Mouse (Mus musculus) liver, postnatal 0 days (tissue): Measurements from ENCODE around the gene Psmd6. TPM values are rescaled to one million over a fixed set of nuclear protein-coding genes. Genes with fewer than 3 reads are reported as not detected.

Experiments
- ATAC-seq: fragments of 200-750 bp; cut with Nextera tagmentation; 2 replicates; pipeline ENCODE4 v1.8.0; 2017; ENCODE audit warnings: mild to moderate bottlenecking, moderate library complexity
- DNase-seq: peaks from one replicate; pipeline ENCODE4 v3.0.0-alpha.2; 2016
- H3K27ac ChIP-seq: fragments of 300-500 bp; sonication (generic); 2 replicates; pipeline ENCODE4 v1.5.1; 2014; ENCODE audit warnings: antibody characterized with exemption, moderate library complexity, mild to moderate bottlenecking, low read depth
- H3K27me3 ChIP-seq: fragments of 300-500 bp; sonication (generic); 2 replicates; pipeline ENCODE4 v1.6.1; 2014; ENCODE audit warnings: low read length, control low read depth, mixed read lengths; ENCODE audit not compliant: insufficient read depth
- H3K36me3 ChIP-seq: fragments of 300-500 bp; sonication (generic); replicated peaks from 2 replicates; pipeline ENCODE4 v1.6.1; 2014; ENCODE audit warnings: mild to moderate bottlenecking, control low read depth, low read length, moderate library complexity, mixed read lengths; ENCODE audit not compliant: insufficient read depth
- H3K4me1 ChIP-seq: fragments of 300-500 bp; sonication (generic); 2 replicates; pipeline ENCODE4 v1.6.1; 2014; ENCODE audit warnings: antibody characterized with exemption, mild to moderate bottlenecking, control low read depth; ENCODE audit not compliant: insufficient read depth
- H3K4me2 ChIP-seq: fragments of 300-500 bp; sonication (generic); 2 replicates; pipeline ENCODE4 v1.6.1; 2014; ENCODE audit warnings: low read depth, mild to moderate bottlenecking, low read length, moderate library complexity, mixed read lengths
- H3K4me3 ChIP-seq: fragments of 300-500 bp; sonication (generic); 2 replicates; pipeline ENCODE4 v1.5.1; 2014; ENCODE audit warnings: low read depth, low read length
- H3K9ac ChIP-seq: fragments of 300-500 bp; sonication (generic); replicated peaks from 2 replicates; pipeline ENCODE4 v1.6.1; 2014; ENCODE audit warnings: mild to moderate bottlenecking, moderate library complexity
- H3K9me3 ChIP-seq: fragments of 300-500 bp; sonication (generic); 2 replicates; pipeline ENCODE4 v1.6.1; 2016; ENCODE audit warnings: mild to moderate bottlenecking, control low read depth, low read length, mixed read lengths
- CTCF ChIP-seq: sonication (generic); IDR thresholded peaks from 2 replicates; pipeline ENCODE4 v1.5.1; 2016; ENCODE audit warnings: antibody characterized with exemption, low read depth
- EP300 ChIP-seq: IDR thresholded peaks from 2 replicates; pipeline ENCODE4 v1.6.1; 2016; ENCODE audit warnings: antibody characterized with exemption, low read depth, mild to moderate bottlenecking
- WGBS: fragments of 180-500 bp; shearing (Covaris S2); extraction: QIAGEN DNeasy Blood & Tissue Kit; methylation state at CpG from one replicate; pipeline ENCODE4 v1.1.7; 2014; ENCODE audit not compliant: insufficient replicate concordance; 5-methylcytosine and 5-hydroxymethylcytosine counted together
- polyA plus RNA-seq: library from polyadenylated mRNA; unstranded; fragments of >200 nt; fragmentation: Nextera tagmentation; extraction: Ambion mirVana; gene quantifications from 2 replicates; pipeline ENCODE4 v1.2.1, GENCODE M21; 2015

Psmd6 gene
- polyA plus RNA-seq, 1 experiment from 2014 or later, result 106 TPM

GRCm38 (mm10) chr14:14080604-14081194, 40.1 kb downstream of the Psmd6 start:
- Histone ChIP-seq H3K4me3 (no peak overlapping the region), H3K9ac (no peak overlapping the region), H3K27ac (no peak overlapping the region), H3K27me3 (no peaks in the 10 kb centered on the region), H3K9me3 (no peaks in the 10 kb centered on the region), H3K36me3 (peaks cover 6% of the 10 kb centered on the region; the same call in 1 of the 2 replicates), H3K4me2 (no peak overlapping the region), H3K4me1 (0 out of 2 replicates have a peak, but pooled peaks cover 3% of the 10 kb centered on the region)
- DNase-seq, result no peak
- 77% methylated on average over 6 of the region's 6 CpGs for WGBS
- TF ChIP-seq CTCF (no peak), EP300 (no peak)
- ATAC-seq, result no peak

- Histone ChIP-seq H3K4me3 (no peak overlapping the region), H3K9ac (no peak overlapping the region), H3K27ac (0 out of 2 replicates have a peak overlapping the region, but pooled peaks have one; percentile 64), H3K36me3 (no peaks in the 10 kb centered on the region), H3K9me3 (no peaks in the 10 kb centered on the region), H3K4me1 (peaks cover 28% of the 10 kb centered on the region), H3K4me2 (0 out of 2 replicates have a peak overlapping the region, but pooled peaks have one; percentile 6), H3K27me3 (no peaks in the 10 kb centered on the region)
- ATAC-seq (peak; percentile 43; the same call in 1 of the 2 replicates), DNase-seq (no peak)
- 57% methylated on average over 4 of the region's 4 CpGs for WGBS
- TF ChIP-seq CTCF (no peak), EP300 (no peak)
These were observed 49.3 kb downstream of the Psmd6 start for GRCm38 (mm10) chr14:14071456-14071855.

GRCm38 (mm10) chr14:14070541-14071315, 50.1 kb downstream of the Psmd6 start:
- 52% methylated on average over 6 of the region's 6 CpGs for whole genome bisulfite sequencing
- TF ChIP-seq CTCF, result no peak
- TF ChIP-seq EP300, result no peak
- DNase-seq (no peak), ATAC-seq (no peak)
- H3K9ac ChIP-seq, result no peak overlapping the region
- H3K9me3 ChIP-seq, result no peaks in the 10 kb centered on the region
- H3K27ac ChIP-seq, result peak overlapping the region; percentile 64; the same call in 1 of the 2 replicates
- H3K36me3 ChIP-seq, result no peaks in the 10 kb centered on the region
- no peak overlapping the region for H3K4me3 ChIP-seq
- H3K27me3 ChIP-seq, result no peaks in the 10 kb centered on the region
- peaks cover 34% of the 10 kb centered on the region for H3K4me1 ChIP-seq
- H3K4me2 ChIP-seq, result no peak overlapping the region

GRCm38 (mm10) chr14:14068553-14068952, 52.2 kb downstream of the Psmd6 start:
- Histone ChIP-seq H3K4me3 (peak overlapping the region; percentile 29; the same call in 1 of the 2 replicates), H3K27ac (peak overlapping the region; percentile 84), H3K4me1 (peaks cover 46% of the 10 kb centered on the region), H3K27me3 (no peaks in the 10 kb centered on the region), H3K9me3 (no peaks in the 10 kb centered on the region), H3K4me2 (peak overlapping the region; percentile 65), H3K9ac (peak overlapping the region; percentile 52; the same call in 1 of the 2 replicates), H3K36me3 (no peaks in the 10 kb centered on the region)
- TF ChIP-seq EP300 (no peak), CTCF (no peak)
- no peak for DNase-seq
- WGBS, result 20% methylated on average over 3 of the region's 3 CpGs
- ATAC-seq, result 0 out of 2 replicates have a peak, but pooled peaks have one; percentile 5

GRCm38 (mm10) chr14:14067648-14068472, 52.9 kb downstream of the Psmd6 start:
- no peak for TF ChIP-seq CTCF
- no peak for TF ChIP-seq EP300
- H3K36me3 ChIP-seq, result no peaks in the 10 kb centered on the region
- peaks cover 46% of the 10 kb centered on the region for H3K4me1 ChIP-seq
- no peaks in the 10 kb centered on the region for H3K9me3 ChIP-seq
- peak; percentile 80 for ATAC-seq
- peak overlapping the region; percentile 52 for H3K9ac ChIP-seq
- 8% methylated on average over 10 of the region's 10 CpGs for WGBS
- H3K4me2 ChIP-seq, result peak overlapping the region; percentile 65
- H3K27me3 ChIP-seq, result no peaks in the 10 kb centered on the region
- peak overlapping the region; percentile 84 for H3K27ac ChIP-seq
- peak overlapping the region; percentile 29 for H3K4me3 ChIP-seq
- DNase-seq, result peak; percentile 44
